Mouse (Mus musculus): ENCODE data around the gene Tshb. TPM values are rescaled to one million over a fixed set of nuclear protein-coding genes. Genes with fewer than 3 reads are reported as not detected.

Tshb gene
- polyA plus RNA-seq, 1 experiment = not detected

GRCm38 (mm10) chr3:102743202-102743601, 39.3 kb downstream of the Tshb start:
- H3K27me3 ChIP-seq (ENCODE audit: control insufficient read depth, insufficient read depth, low read length) = no peaks in the 10 kb centered on the region
- no peak for DNase-seq
- 70% methylated on average over 4 of the region's 4 CpGs for WGBS
- no peak overlapping the region for H3K27ac ChIP-seq (ENCODE audit: control insufficient read depth, insufficient read depth, low read length)
- H3K4me3 ChIP-seq (ENCODE audit: control insufficient read depth, insufficient read depth, low read length) = no peak overlapping the region
- peaks cover 33% of the 10 kb centered on the region for H3K4me1 ChIP-seq (replicated peaks; ENCODE audit: control insufficient read depth, insufficient read depth, low read length)
- no peak for TF ChIP-seq CTCF (IDR thresholded peaks at IDR 0.05; ENCODE audit: borderline replicate concordance, control insufficient read depth, extremely low read depth, insufficient read depth, low read length, poor library complexity)
- TF ChIP-seq POLR2A (IDR thresholded peaks at IDR 0.05; ENCODE audit: control insufficient read depth, extremely low read depth, insufficient read depth, low read length, poor library complexity) = no peak
- H3K36me3 ChIP-seq (ENCODE audit: control insufficient read depth, insufficient read depth, low read length) = no peaks in the 10 kb centered on the region

- Histone ChIP-seq H3K27ac (ENCODE audit: control insufficient read depth, insufficient read depth, low read length) (no peak overlapping the region), H3K4me1 (replicated peaks; ENCODE audit: control insufficient read depth, insufficient read depth, low read length) (peaks cover 37% of the 10 kb centered on the region), H3K36me3 (ENCODE audit: control insufficient read depth, insufficient read depth, low read length) (no peaks in the 10 kb centered on the region), H3K27me3 (ENCODE audit: control insufficient read depth, insufficient read depth, low read length) (no peaks in the 10 kb centered on the region), H3K4me3 (ENCODE audit: control insufficient read depth, insufficient read depth, low read length) (no peak overlapping the region)
- DNase-seq = no peak
- TF ChIP-seq CTCF (IDR thresholded peaks at IDR 0.05; ENCODE audit: borderline replicate concordance, control insufficient read depth, extremely low read depth, insufficient read depth, low read length, poor library complexity) = no peak
- no peak for TF ChIP-seq POLR2A (IDR thresholded peaks at IDR 0.05; ENCODE audit: control insufficient read depth, extremely low read depth, insufficient read depth, low read length, poor library complexity)
- WGBS = 97% methylated on average over 4 of the region's 4 CpGs
Measured at GRCm38 (mm10) chr3:102742725-102743124, 39.8 kb downstream of the Tshb start.

DNA sequence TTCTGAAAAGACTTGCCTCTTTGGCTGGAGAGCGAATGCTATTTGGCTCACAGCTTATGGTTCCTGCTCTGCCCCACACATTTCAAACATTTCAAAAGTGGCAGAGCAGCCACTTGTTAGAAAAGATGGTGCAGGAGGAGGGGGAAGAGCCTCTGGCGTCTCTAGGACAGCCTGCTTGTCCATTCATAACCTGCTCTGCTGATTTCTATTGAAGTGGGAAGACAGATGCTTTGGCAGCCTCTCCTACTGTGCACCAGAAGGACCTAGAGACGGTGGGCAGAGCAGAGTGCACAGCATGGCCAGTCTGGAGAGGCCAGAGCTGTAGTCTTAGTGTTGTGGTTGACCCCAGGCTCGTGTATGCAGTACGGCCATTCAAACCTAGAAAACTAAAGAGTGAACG, 43.6 kb downstream of the Tshb start:
- peak overlapping the region; percentile 21; the same call in 1 of the 2 replicates for H3K27ac ChIP-seq (ENCODE audit: control insufficient read depth, insufficient read depth, low read length)
- DNase-seq = no peak
- no peak overlapping the region for H3K4me3 ChIP-seq (ENCODE audit: control insufficient read depth, insufficient read depth, low read length)
- H3K36me3 ChIP-seq (ENCODE audit: control insufficient read depth, insufficient read depth, low read length) = no peaks in the 10 kb centered on the region
- WGBS = 63% methylated on average over 6 of the region's 6 CpGs
- TF ChIP-seq POLR2A (IDR thresholded peaks at IDR 0.05; ENCODE audit: control insufficient read depth, extremely low read depth, insufficient read depth, low read length, poor library complexity) = no peak
- TF ChIP-seq CTCF (IDR thresholded peaks at IDR 0.05; ENCODE audit: borderline replicate concordance, control insufficient read depth, extremely low read depth, insufficient read depth, low read length, poor library complexity) = no peak
- H3K27me3 ChIP-seq (ENCODE audit: control insufficient read depth, insufficient read depth, low read length) = no peaks in the 10 kb centered on the region
- H3K4me1 ChIP-seq (replicated peaks; ENCODE audit: control insufficient read depth, insufficient read depth, low read length) = peaks cover 49% of the 10 kb centered on the region

- Histone ChIP-seq H3K27me3 (ENCODE audit: control insufficient read depth, insufficient read depth, low read length) (no peaks in the 10 kb centered on the region), H3K4me3 (ENCODE audit: control insufficient read depth, insufficient read depth, low read length) (no peak overlapping the region), H3K4me1 (replicated peaks; ENCODE audit: control insufficient read depth, insufficient read depth, low read length) (peaks cover 44% of the 10 kb centered on the region), H3K36me3 (ENCODE audit: control insufficient read depth, insufficient read depth, low read length) (no peaks in the 10 kb centered on the region), H3K27ac (ENCODE audit: control insufficient read depth, insufficient read depth, low read length) (peak overlapping the region; percentile 38; the same call in 1 of the 2 replicates)
- WGBS = 6% methylated on average over 10 of the region's 10 CpGs
- DNase-seq = no peak
- TF ChIP-seq POLR2A (IDR thresholded peaks at IDR 0.05; ENCODE audit: control insufficient read depth, extremely low read depth, insufficient read depth, low read length, poor library complexity) (no peak), CTCF (IDR thresholded peaks at IDR 0.05; ENCODE audit: borderline replicate concordance, control insufficient read depth, extremely low read depth, insufficient read depth, low read length, poor library complexity) (no peak)
Measured at GRCm38 (mm10) chr3:102738161-102738901, 44.2 kb downstream of the Tshb start.

GRCm38 (mm10) chr3:102737106-102737505, 45.4 kb downstream of the Tshb start:
- no peak for TF ChIP-seq POLR2A (IDR thresholded peaks at IDR 0.05; ENCODE audit: control insufficient read depth, extremely low read depth, insufficient read depth, low read length, poor library complexity)
- DNase-seq = no peak
- no peak overlapping the region for H3K27ac ChIP-seq (ENCODE audit: control insufficient read depth, insufficient read depth, low read length)

GRCm38 (mm10) chr3:102736436-102736835, 46.1 kb downstream of the Tshb start:
- Histone ChIP-seq H3K4me3 (ENCODE audit: control insufficient read depth, insufficient read depth, low read length) (no peak overlapping the region), H3K4me1 (replicated peaks; ENCODE audit: control insufficient read depth, insufficient read depth, low read length) (peaks cover 47% of the 10 kb centered on the region), H3K27me3 (ENCODE audit: control insufficient read depth, insufficient read depth, low read length) (no peaks in the 10 kb centered on the region), H3K27ac (ENCODE audit: control insufficient read depth, insufficient read depth, low read length) (no peak overlapping the region), H3K36me3 (ENCODE audit: control insufficient read depth, insufficient read depth, low read length) (no peaks in the 10 kb centered on the region)
- no peak for TF ChIP-seq POLR2A (IDR thresholded peaks at IDR 0.05; ENCODE audit: control insufficient read depth, extremely low read depth, insufficient read depth, low read length, poor library complexity)
- TF ChIP-seq CTCF (IDR thresholded peaks at IDR 0.05; ENCODE audit: borderline replicate concordance, control insufficient read depth, extremely low read depth, insufficient read depth, low read length, poor library complexity) = no peak; the same call in 1 of the 2 replicates
- no peak for DNase-seq
- 31% methylated on average over 6 of the region's 6 CpGs for WGBS

More at GRCm38 (mm10) chr3:102737106-102737505, 45.4 kb downstream of the Tshb start:
- H3K4me3 ChIP-seq (ENCODE audit: control insufficient read depth, insufficient read depth, low read length) = no peak overlapping the region
- peaks cover 44% of the 10 kb centered on the region for H3K4me1 ChIP-seq (replicated peaks; ENCODE audit: control insufficient read depth, insufficient read depth, low read length)
- 80% methylated on average over 6 of the region's 6 CpGs for WGBS
- no peaks in the 10 kb centered on the region for H3K27me3 ChIP-seq (ENCODE audit: control insufficient read depth, insufficient read depth, low read length)
- no peaks in the 10 kb centered on the region for H3K36me3 ChIP-seq (ENCODE audit: control insufficient read depth, insufficient read depth, low read length)

All from thymus, adult 2 months (tissue).